Comparison of ENCODE assay signal across 1 mouse cellular context in the genomic region with DNA sequence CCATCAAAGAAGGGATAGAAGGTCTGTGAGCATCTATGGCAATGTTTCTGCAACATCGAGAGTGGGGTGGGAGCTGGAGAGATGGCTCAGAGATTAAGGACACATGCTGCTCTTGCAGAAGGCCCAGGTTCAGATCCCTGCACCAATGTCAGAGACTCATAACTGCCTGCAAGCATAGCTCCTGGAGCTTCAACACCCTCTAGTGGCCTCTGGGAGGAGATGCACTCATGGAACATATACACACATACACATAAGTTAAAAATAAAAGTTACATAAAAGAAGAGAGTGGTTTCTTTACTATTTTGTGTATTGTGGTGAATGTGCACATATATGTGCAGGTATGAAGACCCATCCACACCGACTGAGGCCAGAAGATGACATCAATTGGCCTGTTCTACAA.
TF ChIP-seq lines count a peak whose summit lies in the region.

No protein-coding gene starts in this region.

TF ChIP-seq in MEL, 35 proteins besides CTCF, POLR2A, EP300 and RAD21:
- TF ChIP-seq SMC3 (IDR thresholded peaks at IDR 0.05; ENCODE audit: low read depth, low read length) = peak; percentile 50
- no peak for TF ChIP-seq ZMIZ1 (IDR thresholded peaks at IDR 0.05; ENCODE audit: low read depth, low read length)
- TF ChIP-seq HCFC1 (IDR thresholded peaks at IDR 0.05; ENCODE audit: low read depth, low read length) = no peak
- TF ChIP-seq ZC3H11A (IDR thresholded peaks at IDR 0.05; ENCODE audit: low read depth, low read length) = no peak
- no peak for TF ChIP-seq MXI1 (IDR thresholded peaks at IDR 0.05; ENCODE audit: low read depth, low read length)
TF ChIP-seq in MEL: peak in this region for 1.
